Mouse (Mus musculus) hindbrain, postnatal 0 days (tissue): ENCODE measurements at regions not wholly inside any gene's neighbourhood (a gene's known extent, or its start where the extent isn't known, plus 50 kb on each side); places are given as distances from the start of the nearest gene placed in this dataset.

Experiments
- ATAC-seq: fragments of 200-750 bp; cut with Nextera tagmentation; 2 replicates; pipeline ENCODE4 v1.8.0; 2017; ENCODE audit warnings: mild to moderate bottlenecking, moderate TSS enrichment, moderate library complexity
- DNase-seq: peaks from one replicate; pipeline ENCODE4 v3.0.0-alpha.2; 2015; ENCODE audit warnings: low spot score
- H3K27ac ChIP-seq: fragments of 300-500 bp; sonication (generic); 2 replicates; pipeline ENCODE4 v1.5.1; 2014; ENCODE audit warnings: mild to moderate bottlenecking
- H3K27me3 ChIP-seq: fragments of 300-500 bp; sonication (generic); 2 replicates; pipeline ENCODE4 v1.6.1; 2014; ENCODE audit warnings: low read length, mixed read lengths; ENCODE audit not compliant: insufficient read depth
- H3K36me3 ChIP-seq: fragments of 300-500 bp; sonication (generic); 2 replicates; pipeline ENCODE4 v1.6.1; 2014; ENCODE audit warnings: low read length, mixed read lengths; ENCODE audit not compliant: insufficient read depth
- H3K4me1 ChIP-seq: fragments of 300-500 bp; sonication (generic); 2 replicates; pipeline ENCODE4 v1.6.1; 2014; ENCODE audit warnings: antibody characterized with exemption, low read length, mixed read lengths; ENCODE audit not compliant: insufficient read depth
- H3K4me2 ChIP-seq: fragments of 300-500 bp; sonication (generic); 2 replicates; pipeline ENCODE4 v1.6.1; 2014; ENCODE audit warnings: low read depth, mild to moderate bottlenecking, low read length, moderate library complexity, mixed read lengths
- H3K4me3 ChIP-seq: fragments of 300-500 bp; sonication (generic); 2 replicates; pipeline ENCODE4 v1.5.1; 2014; ENCODE audit warnings: low read length
- H3K9ac ChIP-seq: fragments of 300-500 bp; sonication (generic); replicated peaks from 2 replicates; pipeline ENCODE4 v1.6.1; 2014; ENCODE audit warnings: mild to moderate bottlenecking, low read length, moderate library complexity, mixed read lengths
- H3K9me3 ChIP-seq: fragments of 300-500 bp; sonication (generic); 2 replicates; pipeline ENCODE4 v1.6.1; 2016; ENCODE audit warnings: low read length, mixed read lengths
- CTCF ChIP-seq: IDR thresholded peaks from 2 replicates; pipeline ENCODE4 v1.5.1; 2016; ENCODE audit warnings: antibody characterized with exemption, control low read depth, low read depth
- WGBS: fragments of 180-500 bp; shearing (Covaris S2); extraction: QIAGEN DNeasy Blood & Tissue Kit; methylation state at CpG from one replicate; pipeline ENCODE4 v1.1.7; 2014; 5-methylcytosine and 5-hydroxymethylcytosine counted together

- Histone ChIP-seq H3K27ac (no peak overlapping the region), H3K36me3 (no peaks in the 10 kb centered on the region), H3K4me2 (no peak overlapping the region), H3K27me3 (no peaks in the 10 kb centered on the region), H3K4me1 (no peaks in the 10 kb centered on the region), H3K9ac (no peak overlapping the region), H3K9me3 (no peaks in the 10 kb centered on the region), H3K4me3 (no peak overlapping the region)
- no peak for ATAC-seq
- DNase-seq = no peak
- no peak for TF ChIP-seq CTCF
- WGBS = 86% methylated on average over 2 of the region's 2 CpGs
Measured at GRCm38 (mm10) chr13:44546289-44546688, 183.0 kb upstream of the Jarid2 start.

GRCm38 (mm10) chr13:44548880-44549279 is 180.4 kb upstream of the Jarid2 start:
- no peak overlapping the region for H3K4me3 ChIP-seq
- H3K27me3 ChIP-seq = no peaks in the 10 kb centered on the region
- no peak for ATAC-seq
- no peak overlapping the region for H3K4me2 ChIP-seq
- no peak overlapping the region for H3K27ac ChIP-seq
- H3K9ac ChIP-seq = no peak overlapping the region
- WGBS = 94% methylated on average over 3 of the region's 3 CpGs
- H3K36me3 ChIP-seq = no peaks in the 10 kb centered on the region
- DNase-seq = no peak
- no peaks in the 10 kb centered on the region for H3K9me3 ChIP-seq
- no peaks in the 10 kb centered on the region for H3K4me1 ChIP-seq
- no peak for TF ChIP-seq CTCF

GRCm38 (mm10) chr13:44553363-44553762 is 175.9 kb upstream of the Jarid2 start:
- no peaks in the 10 kb centered on the region for H3K36me3 ChIP-seq
- no peaks in the 10 kb centered on the region for H3K4me1 ChIP-seq
- no peaks in the 10 kb centered on the region for H3K9me3 ChIP-seq
- DNase-seq (no peak), ATAC-seq (no peak)
- H3K27me3 ChIP-seq = no peaks in the 10 kb centered on the region
- H3K27ac ChIP-seq = no peak overlapping the region
- H3K4me2 ChIP-seq = no peak overlapping the region
- H3K4me3 ChIP-seq = no peak overlapping the region
- WGBS = 87% methylated on average over 5 of the region's 5 CpGs
- no peak for TF ChIP-seq CTCF
- no peak overlapping the region for H3K9ac ChIP-seq

GRCm38 (mm10) chr13:44554686-44555463 is 174.4 kb upstream of the Jarid2 start:
- Histone ChIP-seq H3K9me3 (no peaks in the 10 kb centered on the region), H3K27ac (no peak overlapping the region), H3K36me3 (no peaks in the 10 kb centered on the region), H3K4me1 (no peaks in the 10 kb centered on the region), H3K27me3 (no peaks in the 10 kb centered on the region), H3K9ac (no peak overlapping the region), H3K4me3 (no peak overlapping the region), H3K4me2 (no peak overlapping the region)
- TF ChIP-seq CTCF = no peak
- WGBS = 81% methylated on average over 9 of the region's 9 CpGs
- DNase-seq = no peak
- ATAC-seq = no peak

- H3K4me3 ChIP-seq = no peak overlapping the region
- H3K9me3 ChIP-seq = no peaks in the 10 kb centered on the region
- H3K27ac ChIP-seq = no peak overlapping the region
- no peaks in the 10 kb centered on the region for H3K4me1 ChIP-seq
- no peak overlapping the region for H3K4me2 ChIP-seq
- WGBS = 79% methylated on average over 6 of the region's 6 CpGs
- H3K36me3 ChIP-seq = no peaks in the 10 kb centered on the region
- ATAC-seq (no peak), DNase-seq (no peak)
- H3K9ac ChIP-seq = no peak overlapping the region
- TF ChIP-seq CTCF = no peak
- H3K27me3 ChIP-seq = no peaks in the 10 kb centered on the region
Measured at GRCm38 (mm10) chr13:44555979-44556378, 173.3 kb upstream of the Jarid2 start.

GRCm38 (mm10) chr13:44558051-44558450 is 171.2 kb upstream of the Jarid2 start:
- Histone ChIP-seq H3K27me3 (no peaks in the 10 kb centered on the region), H3K9me3 (no peaks in the 10 kb centered on the region), H3K4me2 (no peak overlapping the region), H3K36me3 (no peaks in the 10 kb centered on the region), H3K4me3 (no peak overlapping the region), H3K4me1 (no peaks in the 10 kb centered on the region), H3K9ac (no peak overlapping the region), H3K27ac (no peak overlapping the region)
- TF ChIP-seq CTCF = no peak
- WGBS = 86% methylated on average over 12 of the region's 12 CpGs
- ATAC-seq = no peak
- DNase-seq = no peak

- Histone ChIP-seq H3K4me1 (no peaks in the 10 kb centered on the region), H3K4me2 (no peak overlapping the region), H3K4me3 (no peak overlapping the region), H3K27me3 (no peaks in the 10 kb centered on the region), H3K9me3 (no peaks in the 10 kb centered on the region), H3K27ac (no peak overlapping the region), H3K9ac (no peak overlapping the region), H3K36me3 (no peaks in the 10 kb centered on the region)
- ATAC-seq = no peak
- no peak for DNase-seq
- TF ChIP-seq CTCF = no peak
- 88% methylated on average over 21 of the region's 21 CpGs for WGBS
Measured at GRCm38 (mm10) chr13:44558491-44559177, 170.6 kb upstream of the Jarid2 start.
